Mouse (Mus musculus) spleen, postnatal 4 days (tissue): ENCODE measurements around the gene Cryzl2.

Experiments
- DNase-seq, 2 experiments: peaks; one replicate each; pipeline ENCODE4 v3.0.0; 2022; ENCODE audit warnings: low spot score in 2 of 2

Gene Cryzl2

GRCm38 (mm10) chr1:157443026-157443722, 15.2 kb upstream of the Cryzl2 start:
- no peak for DNase-seq

- no peak for DNase-seq
These were observed 14.4 kb upstream of the Cryzl2 start for GRCm38 (mm10) chr1:157443723-157444561.

- no peak for DNase-seq
These were observed 13.6 kb upstream of the Cryzl2 start for GRCm38 (mm10) chr1:157444632-157445300.

GRCm38 (mm10) chr1:157445398-157445910, 12.9 kb upstream of the Cryzl2 start:
- DNase-seq, result no peak

GRCm38 (mm10) chr1:157446325-157446724, 12.1 kb upstream of the Cryzl2 start:
- DNase-seq, result peak; percentile 28 to 67

- DNase-seq, result no peak
These were observed 11.2 kb upstream of the Cryzl2 start for GRCm38 (mm10) chr1:157447142-157447541.

GRCm38 (mm10) chr1:157448164-157448804, 10.1 kb upstream of the Cryzl2 start:
- DNase-seq, result no peak

- no peak for DNase-seq
These were observed 9.6 kb upstream of the Cryzl2 start for GRCm38 (mm10) chr1:157448805-157449188.

- DNase-seq, result no peak
These were observed 8.8 kb upstream of the Cryzl2 start for GRCm38 (mm10) chr1:157449532-157449931.

- DNase-seq, result no peak
These were observed 8.3 kb upstream of the Cryzl2 start for GRCm38 (mm10) chr1:157449981-157450636.

- DNase-seq, result no peak
These were observed 6.1 kb upstream of the Cryzl2 start for GRCm38 (mm10) chr1:157452284-157452683.

- no peak for DNase-seq
These were observed 5.4 kb upstream of the Cryzl2 start for GRCm38 (mm10) chr1:157452759-157453549.

GRCm38 (mm10) chr1:157454876-157455275, 3.5 kb upstream of the Cryzl2 start:
- DNase-seq, result no peak

GRCm38 (mm10) chr1:157457789-157458188, 588 bp upstream of the Cryzl2 start:
- no peak for DNase-seq

GRCm38 (mm10) chr1:157459904-157460303, 1.5 kb downstream of the Cryzl2 start:
- no peak for DNase-seq

GRCm38 (mm10) chr1:157461276-157461675, 2.9 kb downstream of the Cryzl2 start:
- no peak for DNase-seq

- no peak for DNase-seq
These were observed 4.0 kb downstream of the Cryzl2 start for GRCm38 (mm10) chr1:157462336-157462735.

- no peak for DNase-seq
These were observed 6.8 kb downstream of the Cryzl2 start for GRCm38 (mm10) chr1:157465194-157465593.

- DNase-seq, result no peak
These were observed 9.5 kb downstream of the Cryzl2 start for GRCm38 (mm10) chr1:157467866-157468265.

GRCm38 (mm10) chr1:157470761-157471386, 12.5 kb downstream of the Cryzl2 start:
- no peak for DNase-seq
